Mouse (Mus musculus) limb, embryonic 15.5 days (tissue): ENCODE data around the gene Mtap. TPM values are rescaled to one million over a fixed set of nuclear protein-coding genes. Genes with fewer than 3 reads are reported as not detected.

Experiments used
- ATAC-seq: fragments of 200-750 bp; cut with Nextera tagmentation; 2 replicates; pipeline ENCODE4 v1.8.0; 2017; ENCODE audit warnings: low read depth, moderate TSS enrichment; ENCODE audit not compliant: insufficient number of reproducible peaks, low FRiP score, low TSS enrichment
- H3K27ac ChIP-seq: fragments of 300-500 bp; sonication (generic); 2 replicates; pipeline ENCODE4 v1.5.1; 2015; ENCODE audit warnings: moderate library complexity, mild to moderate bottlenecking, inconsistent platforms
- H3K27me3 ChIP-seq: fragments of 300-500 bp; sonication (generic); 2 replicates; pipeline ENCODE4 v1.6.1; 2015; ENCODE audit warnings: inconsistent platforms
- H3K36me3 ChIP-seq: fragments of 300-500 bp; sonication (generic); 2 replicates; pipeline ENCODE4 v1.6.1; 2015; ENCODE audit warnings: inconsistent platforms
- H3K4me1 ChIP-seq: fragments of 300-500 bp; sonication (generic); 2 replicates; pipeline ENCODE4 v1.6.1; 2015; ENCODE audit warnings: inconsistent platforms
- H3K4me2 ChIP-seq: fragments of 300-500 bp; sonication (generic); 2 replicates; pipeline ENCODE4 v1.6.1; 2015; ENCODE audit warnings: mild to moderate bottlenecking, inconsistent platforms
- H3K4me3 ChIP-seq: fragments of 300-500 bp; sonication (generic); 2 replicates; pipeline ENCODE4 v1.5.1; 2015; ENCODE audit warnings: mild to moderate bottlenecking, inconsistent platforms
- H3K9ac ChIP-seq: fragments of 300-500 bp; sonication (generic); 2 replicates; pipeline ENCODE4 v1.6.1; 2015; ENCODE audit warnings: inconsistent platforms
- H3K9me3 ChIP-seq: fragments of 300-500 bp; sonication (generic); 2 replicates; pipeline ENCODE4 v1.6.1; 2016; ENCODE audit warnings: inconsistent platforms
- WGBS: fragments of 180-500 bp; shearing (Covaris S2); methylation state at CpG from one replicate; pipeline ENCODE4 v1.1.7; 2015; 5-methylcytosine and 5-hydroxymethylcytosine counted together
- polyA plus RNA-seq: library from polyadenylated mRNA; unstranded; fragments of >200 nt; fragmentation: Nextera tagmentation; extraction: Ambion mirVana; gene quantifications from 2 replicates; pipeline ENCODE4 v1.2.1, GENCODE M21; 2015

Gene Mtap
- polyA plus RNA-seq = 64.4 and 68.1 TPM in 2 replicates

DNA sequence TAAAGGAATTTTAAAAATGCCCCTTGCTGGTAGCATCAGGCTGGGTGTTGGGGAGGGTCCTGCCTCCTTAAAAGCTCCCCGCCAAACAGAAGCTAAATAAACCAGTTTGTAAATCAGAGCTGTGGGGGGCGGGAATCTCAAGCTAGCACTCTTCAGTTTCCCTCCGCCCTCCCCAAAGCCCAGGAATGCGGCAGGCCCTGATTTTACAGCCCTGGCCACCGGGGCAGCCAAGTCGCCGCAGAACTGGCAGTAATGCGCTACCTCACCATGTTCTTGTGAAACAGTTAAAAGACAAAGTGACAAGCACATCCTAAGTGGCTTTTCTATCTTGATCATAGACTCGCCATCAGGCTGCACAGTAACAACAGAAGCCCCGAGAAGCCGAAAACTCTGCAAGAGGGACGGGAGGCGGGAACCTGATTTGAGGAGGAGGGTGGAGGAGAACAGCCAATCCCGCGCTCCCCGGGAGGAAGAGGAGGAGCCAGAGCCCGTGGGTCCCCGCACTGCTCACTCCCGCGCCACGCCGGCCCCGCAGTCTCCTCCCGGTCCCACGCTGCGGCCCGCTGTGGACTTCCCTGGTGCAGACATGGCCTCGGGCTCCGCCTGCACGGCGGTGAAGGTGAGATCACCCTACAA, at the start of gene Mtap:
Mtap (plus strand) TSS at position 217 of the 636 bp plus-strand sequence.
- Histone ChIP-seq H3K9ac (peak within 1 kb of the TSS; percentile 87), H3K36me3 (no peaks in the 10 kb centered on the region), H3K27me3 (no peaks in the 10 kb centered on the region), H3K4me2 (peak within 1 kb of the TSS; percentile 82), H3K4me1 (peaks cover 30% of the 10 kb centered on the region), H3K9me3 (no peaks in the 10 kb centered on the region), H3K27ac (peak within 1 kb of the TSS; percentile 93), H3K4me3 (peak within 1 kb of the TSS; percentile 98)
- WGBS = under 1% methylated on average over 31 of the region's 31 CpGs
- peak; percentile 93 for ATAC-seq

DNA sequence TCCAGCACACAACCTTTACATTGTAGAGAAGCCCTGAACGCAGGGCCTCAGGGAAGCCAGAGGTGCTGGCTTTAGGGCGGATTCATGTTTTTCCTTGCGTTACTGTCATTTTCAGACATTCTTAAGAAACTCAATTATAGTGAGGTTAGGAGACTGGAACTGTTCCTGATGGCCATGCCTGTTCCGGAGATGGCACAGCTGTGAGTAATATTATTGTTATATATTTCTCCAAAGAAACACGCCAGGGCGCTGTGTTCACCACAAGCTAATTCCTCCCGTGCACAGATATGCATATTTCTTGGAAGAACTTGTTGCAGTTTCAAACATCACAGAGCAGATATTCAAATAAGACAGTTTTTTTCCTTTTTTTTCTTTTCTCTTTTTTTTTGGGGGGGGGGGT, 47.8 kb upstream of the Mtap start:
- Histone ChIP-seq H3K27ac (no peak overlapping the region), H3K4me2 (no peak overlapping the region), H3K36me3 (no peaks in the 10 kb centered on the region), H3K4me3 (no peak overlapping the region), H3K9ac (no peak overlapping the region), H3K4me1 (no peaks in the 10 kb centered on the region), H3K9me3 (no peaks in the 10 kb centered on the region), H3K27me3 (no peaks in the 10 kb centered on the region)
- ATAC-seq = no peak
- WGBS = 89% methylated on average over 7 of the region's 7 CpGs

DNA sequence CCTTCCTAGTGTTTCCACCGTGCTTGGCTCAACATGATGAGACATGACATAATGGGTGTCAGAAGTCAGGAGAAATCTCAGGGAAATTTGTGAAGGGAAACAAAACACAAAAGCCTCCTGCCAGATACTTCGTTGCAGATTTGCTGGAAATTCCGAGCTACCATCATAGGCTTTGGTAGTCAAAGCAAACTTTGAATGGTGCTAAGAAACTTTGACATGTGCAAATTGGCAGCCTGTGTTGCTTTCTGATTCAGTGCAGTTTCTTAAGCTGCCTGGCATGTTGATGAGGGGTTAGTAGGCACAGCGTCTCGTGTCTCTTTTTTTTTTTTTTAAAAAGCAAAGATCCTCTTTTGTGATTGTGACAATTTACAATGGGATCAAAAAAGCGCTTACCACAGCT, 46.7 kb upstream of the Mtap start:
- H3K9ac ChIP-seq = no peak overlapping the region
- H3K9me3 ChIP-seq = no peaks in the 10 kb centered on the region
- H3K4me2 ChIP-seq = no peak overlapping the region
- H3K4me3 ChIP-seq = no peak overlapping the region
- WGBS = 70% methylated on average over 6 of the region's 6 CpGs
- H3K4me1 ChIP-seq = 0 out of 2 replicates have a peak, but pooled peaks cover under 1% of the 10 kb centered on the region
- no peaks in the 10 kb centered on the region for H3K27me3 ChIP-seq
- H3K36me3 ChIP-seq = no peaks in the 10 kb centered on the region
- H3K27ac ChIP-seq = no peak overlapping the region
- ATAC-seq = no peak

DNA sequence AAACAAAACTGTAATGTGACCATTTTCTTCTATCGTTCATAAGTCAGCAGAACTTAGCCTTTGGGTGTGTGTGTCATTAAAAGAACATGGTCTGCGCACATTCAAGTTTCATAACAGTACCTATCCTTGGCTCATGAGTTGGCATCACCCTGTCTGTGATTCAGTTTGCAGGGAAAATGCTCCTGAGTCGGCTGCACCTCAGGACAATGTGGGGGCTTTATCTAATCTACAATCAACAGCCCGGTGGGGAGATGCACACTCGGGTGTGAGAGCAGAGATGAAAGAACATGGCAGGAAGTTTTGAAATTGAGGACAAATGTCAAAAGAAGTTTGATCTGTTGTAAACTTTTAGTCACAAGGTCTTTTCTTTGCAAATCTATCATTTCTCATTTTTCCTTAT, 44.8 kb upstream of the Mtap start:
- H3K9me3 ChIP-seq = no peaks in the 10 kb centered on the region
- no peaks in the 10 kb centered on the region for H3K27me3 ChIP-seq
- H3K36me3 ChIP-seq = no peaks in the 10 kb centered on the region
- no peak overlapping the region for H3K9ac ChIP-seq
- peaks cover 6% of the 10 kb centered on the region; the same call in 1 of the 2 replicates for H3K4me1 ChIP-seq
- WGBS = 69% methylated on average over 5 of the region's 5 CpGs
- no peak overlapping the region for H3K4me2 ChIP-seq
- no peak overlapping the region for H3K27ac ChIP-seq
- no peak for ATAC-seq
- H3K4me3 ChIP-seq = no peak overlapping the region

DNA sequence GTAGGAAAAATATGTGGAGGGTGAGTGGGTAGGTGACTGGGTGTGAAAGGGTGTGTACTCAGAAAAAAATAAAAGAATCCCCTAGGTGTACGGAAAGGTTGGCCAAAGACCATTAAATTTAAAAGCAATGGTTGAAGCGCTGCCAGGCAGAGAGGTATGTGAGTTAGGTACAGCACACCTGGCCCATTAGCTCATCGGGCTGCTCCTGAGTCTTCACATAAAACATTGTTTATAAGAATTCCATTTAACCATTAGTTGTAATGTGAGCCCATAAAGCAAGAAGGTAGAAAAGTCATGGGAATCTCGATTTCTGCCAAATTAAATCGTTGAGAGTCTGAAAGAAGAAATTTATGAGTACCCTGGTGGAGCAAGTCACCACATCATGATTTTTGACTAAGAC, 42.1 kb upstream of the Mtap start:
- H3K27me3 ChIP-seq = no peaks in the 10 kb centered on the region
- no peaks in the 10 kb centered on the region for H3K9me3 ChIP-seq
- no peak overlapping the region for H3K9ac ChIP-seq
- no peak overlapping the region for H3K4me3 ChIP-seq
- peak overlapping the region; percentile 17; the same call in 1 of the 2 replicates for H3K27ac ChIP-seq
- peak; percentile 48; the same call in 1 of the 2 replicates for ATAC-seq
- H3K4me1 ChIP-seq = peaks cover 6% of the 10 kb centered on the region; the same call in 1 of the 2 replicates
- no peak overlapping the region for H3K4me2 ChIP-seq
- H3K36me3 ChIP-seq = no peaks in the 10 kb centered on the region
- WGBS = 14% methylated on average over 5 of the region's 5 CpGs

DNA sequence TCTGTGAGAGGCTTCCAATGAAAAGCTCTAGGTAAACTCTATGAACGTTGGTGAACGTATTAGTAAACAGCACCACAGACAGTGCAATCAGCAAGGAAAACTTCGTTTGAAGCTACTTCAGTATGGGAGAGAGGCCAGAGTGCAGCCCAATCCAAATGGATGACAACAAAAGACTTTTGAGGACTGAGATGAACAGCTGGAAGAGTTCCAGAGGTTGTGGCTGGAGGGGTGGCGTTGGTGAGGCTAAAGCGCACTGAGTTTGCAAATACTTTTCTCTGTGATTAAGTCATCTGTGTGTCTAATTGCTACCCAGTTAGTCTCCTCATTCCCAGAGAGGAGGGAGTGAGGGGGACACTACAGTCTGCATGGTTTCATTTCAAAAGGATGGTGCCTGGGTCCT, 38.7 kb upstream of the Mtap start:
- Histone ChIP-seq H3K4me1 (peaks cover 6% of the 10 kb centered on the region; the same call in 1 of the 2 replicates), H3K4me2 (no peak overlapping the region), H3K27ac (no peak overlapping the region), H3K4me3 (no peak overlapping the region), H3K36me3 (no peaks in the 10 kb centered on the region), H3K27me3 (no peaks in the 10 kb centered on the region), H3K9ac (no peak overlapping the region), H3K9me3 (no peaks in the 10 kb centered on the region)
- WGBS = 69% methylated on average over 5 of the region's 5 CpGs
- no peak for ATAC-seq

DNA sequence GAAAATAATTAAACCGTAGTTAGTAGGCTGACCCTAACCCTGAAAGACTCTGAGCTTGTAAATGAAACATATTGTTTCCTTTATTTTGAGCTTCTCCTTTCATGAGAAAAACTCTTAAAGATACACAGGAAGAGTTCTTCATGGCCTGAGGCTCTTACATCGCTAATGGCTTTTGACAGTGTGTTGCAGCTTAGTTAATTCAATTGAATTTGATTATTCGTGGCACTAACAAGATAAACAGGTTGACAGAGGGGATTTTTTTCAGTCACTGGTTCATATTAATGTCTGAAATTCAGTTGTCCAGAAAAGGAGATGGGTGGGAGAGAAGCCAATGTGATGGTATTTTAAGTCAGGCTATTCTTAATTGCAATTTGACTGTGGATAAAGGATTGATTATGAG, 35.6 kb upstream of the Mtap start:
- H3K9ac ChIP-seq = no peak overlapping the region
- WGBS = 55% methylated on average over 3 of the region's 3 CpGs
- no peaks in the 10 kb centered on the region for H3K4me1 ChIP-seq
- no peak for ATAC-seq
- no peak overlapping the region for H3K27ac ChIP-seq
- H3K9me3 ChIP-seq = no peaks in the 10 kb centered on the region
- no peak overlapping the region for H3K4me2 ChIP-seq
- no peaks in the 10 kb centered on the region for H3K36me3 ChIP-seq
- H3K4me3 ChIP-seq = no peak overlapping the region
- no peaks in the 10 kb centered on the region for H3K27me3 ChIP-seq

DNA sequence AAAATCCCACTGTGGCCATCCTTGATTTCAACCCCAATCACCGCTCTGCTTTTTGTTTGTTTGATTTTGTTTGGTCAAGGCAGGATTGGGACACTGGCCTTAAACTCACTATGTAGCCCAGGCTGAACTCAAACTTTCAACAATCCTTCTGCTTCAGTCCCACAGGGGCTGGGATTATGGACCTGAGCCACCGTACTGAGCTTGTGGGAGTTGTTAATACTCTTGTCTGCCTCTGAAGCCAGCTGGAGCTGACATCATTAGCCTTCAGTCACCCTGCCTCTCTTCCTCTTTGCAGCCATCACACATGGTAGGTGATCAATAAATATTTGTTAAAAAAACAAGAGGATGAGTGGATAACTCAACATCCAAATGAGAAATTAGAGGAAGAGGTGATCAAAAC, 34.6 kb upstream of the Mtap start:
- no peaks in the 10 kb centered on the region for H3K9me3 ChIP-seq
- H3K4me2 ChIP-seq = no peak overlapping the region
- H3K4me3 ChIP-seq = no peak overlapping the region
- no peak overlapping the region for H3K27ac ChIP-seq
- ATAC-seq = no peak
- H3K36me3 ChIP-seq = no peaks in the 10 kb centered on the region
- H3K4me1 ChIP-seq = no peaks in the 10 kb centered on the region
- no peaks in the 10 kb centered on the region for H3K27me3 ChIP-seq
- WGBS = 62% methylated on average over 2 of the region's 2 CpGs
- H3K9ac ChIP-seq = no peak overlapping the region

DNA sequence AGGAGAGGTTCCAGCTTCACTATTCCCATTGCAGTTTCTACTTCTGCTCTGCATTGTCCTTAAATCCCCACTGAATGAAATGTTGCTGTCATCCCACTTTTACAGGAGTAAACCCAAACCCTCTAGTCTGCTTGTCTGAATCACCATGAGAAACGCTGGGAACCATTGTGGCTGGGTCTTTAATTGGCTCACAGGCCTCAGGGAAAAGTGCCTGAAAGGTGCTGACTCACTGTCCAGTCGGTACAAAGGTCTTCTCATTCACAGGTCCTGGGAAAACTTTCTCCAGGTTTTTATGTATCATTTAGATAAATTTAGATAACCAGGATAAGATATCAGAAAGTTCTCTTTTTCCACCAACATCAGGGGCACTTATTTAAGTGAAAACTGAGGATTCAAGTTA, 31.4 kb upstream of the Mtap start:
- Histone ChIP-seq H3K9ac (no peak overlapping the region), H3K4me1 (no peaks in the 10 kb centered on the region)
- no peak for ATAC-seq

DNA sequence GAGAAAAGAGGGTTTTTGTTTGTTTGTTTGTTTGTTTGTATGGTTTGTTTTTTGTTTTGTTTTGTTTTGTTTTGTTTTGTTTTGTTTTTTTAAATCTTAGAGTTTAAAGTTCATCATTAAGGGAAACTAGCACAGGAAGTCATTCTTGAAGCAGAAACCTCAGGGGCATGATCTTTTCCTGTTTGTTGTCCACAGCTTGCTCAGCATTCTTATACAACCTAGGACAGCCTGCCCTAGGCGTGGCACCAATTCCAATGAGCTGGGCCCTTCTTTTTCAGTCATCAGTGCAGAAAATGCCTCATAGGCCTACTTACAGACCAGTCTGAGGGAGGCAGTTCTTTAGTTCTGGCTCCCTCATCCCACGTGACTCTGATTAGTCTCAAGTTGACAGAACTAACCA, 30.4 kb upstream of the Mtap start:
- Histone ChIP-seq H3K4me3 (no peak overlapping the region), H3K9ac (no peak overlapping the region), H3K36me3 (no peaks in the 10 kb centered on the region), H3K27me3 (no peaks in the 10 kb centered on the region), H3K9me3 (no peaks in the 10 kb centered on the region), H3K4me1 (no peaks in the 10 kb centered on the region), H3K4me2 (no peak overlapping the region), H3K27ac (no peak overlapping the region)
- 68% methylated on average over 2 of the region's 2 CpGs for WGBS
- no peak for ATAC-seq

More for the DNA sequence above, 31.4 kb upstream of the Mtap start:
- Histone ChIP-seq H3K4me3 (no peak overlapping the region), H3K9me3 (no peaks in the 10 kb centered on the region), H3K27me3 (no peaks in the 10 kb centered on the region), H3K36me3 (no peaks in the 10 kb centered on the region), H3K4me2 (no peak overlapping the region), H3K27ac (no peak overlapping the region)
- WGBS = 32% methylated on average over 2 of the region's 2 CpGs

DNA sequence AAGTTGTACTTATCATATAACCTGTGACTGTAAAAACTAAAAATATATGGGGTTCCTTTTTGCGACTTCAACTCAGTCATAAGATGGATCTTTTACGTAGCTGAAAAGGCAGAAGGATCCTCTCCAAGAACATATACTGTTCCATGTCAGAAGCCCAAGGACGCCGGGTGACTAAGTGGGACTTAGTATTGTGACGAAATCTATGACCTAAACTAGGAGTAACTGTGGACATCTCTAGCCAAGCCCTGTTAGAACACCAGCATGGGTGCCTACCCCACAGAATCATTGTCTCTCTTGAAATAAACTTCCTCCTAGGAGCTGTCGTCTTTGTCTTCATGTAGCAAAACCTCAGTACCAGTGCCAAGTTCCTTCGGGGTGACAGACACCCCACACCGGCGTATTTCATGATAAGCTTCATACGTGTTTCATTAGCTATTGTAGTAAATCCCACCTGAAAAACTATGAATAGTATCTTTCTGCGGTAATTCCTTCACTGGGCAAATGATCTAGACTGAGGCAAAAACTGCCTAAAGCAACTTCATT, 24.7 kb upstream of the Mtap start:
- no peaks in the 10 kb centered on the region for H3K4me1 ChIP-seq
- H3K27ac ChIP-seq = no peak overlapping the region
- H3K4me3 ChIP-seq = no peak overlapping the region
- no peak for ATAC-seq
- H3K27me3 ChIP-seq = no peaks in the 10 kb centered on the region
- 78% methylated on average over 11 of the region's 11 CpGs for WGBS
- H3K9ac ChIP-seq = no peak overlapping the region
- H3K36me3 ChIP-seq = no peaks in the 10 kb centered on the region
- H3K4me2 ChIP-seq = no peak overlapping the region
- no peaks in the 10 kb centered on the region for H3K9me3 ChIP-seq

DNA sequence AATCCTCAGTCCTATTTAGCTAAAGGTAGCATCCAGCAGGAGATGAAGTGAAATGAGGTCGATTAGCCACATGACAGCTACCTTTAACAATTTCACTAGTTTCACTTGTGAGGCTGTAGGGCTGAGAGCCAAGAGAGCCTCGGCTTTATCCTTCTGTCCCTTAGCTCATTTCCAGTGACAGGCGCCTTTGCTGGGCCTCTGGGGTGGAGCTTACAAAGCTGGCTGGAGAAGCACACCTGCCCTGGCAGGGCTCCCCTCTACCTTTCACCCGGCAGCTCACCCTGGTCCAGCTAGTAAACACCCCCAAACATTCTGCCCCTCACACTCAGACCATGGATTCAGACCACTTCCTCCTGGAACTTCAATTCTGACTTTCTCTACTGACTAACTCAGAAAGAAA, 24.1 kb upstream of the Mtap start:
- Histone ChIP-seq H3K4me3 (no peak overlapping the region), H3K4me1 (no peaks in the 10 kb centered on the region), H3K27me3 (no peaks in the 10 kb centered on the region), H3K36me3 (no peaks in the 10 kb centered on the region), H3K9ac (no peak overlapping the region), H3K9me3 (no peaks in the 10 kb centered on the region), H3K4me2 (no peak overlapping the region), H3K27ac (no peak overlapping the region)
- WGBS = 41% methylated on average over 4 of the region's 4 CpGs
- ATAC-seq = no peak
